Mouse (Mus musculus) heart, adult 9 months (tissue): ENCODE measurements around the gene Tln2.

Experiments
- DNase-seq, 2 experiments: peaks; one replicate each; pipeline ENCODE4 v3.0.0; 2022; ENCODE audit warnings: low spot score in 2 of 2

The Tln2 gene

GRCm38 (mm10) chr9:67213275-67213674, 346.2 kb downstream of the Tln2 start:
- DNase-seq: peak; percentile 45 to 67

GRCm38 (mm10) chr9:67211220-67211619, 348.3 kb downstream of the Tln2 start:
- DNase-seq: no peak

GRCm38 (mm10) chr9:67209451-67209850, 350.1 kb downstream of the Tln2 start:
- DNase-seq: no peak

GRCm38 (mm10) chr9:67208420-67208819, 351.1 kb downstream of the Tln2 start:
- DNase-seq: no peak

- no peak for DNase-seq
Observed at GRCm38 (mm10) chr9:67205175-67205574, 354.3 kb downstream of the Tln2 start.

- no peak for DNase-seq
Observed at GRCm38 (mm10) chr9:67196609-67197008, 362.9 kb downstream of the Tln2 start.

GRCm38 (mm10) chr9:67195306-67195705, 364.2 kb downstream of the Tln2 start:
- no peak for DNase-seq

GRCm38 (mm10) chr9:67191488-67192331, 367.8 kb downstream of the Tln2 start:
- DNase-seq: peak; percentile 63 to 66

GRCm38 (mm10) chr9:67187686-67188085, 371.8 kb downstream of the Tln2 start:
- DNase-seq: peak in 1 of 2 experiments; percentile 21

GRCm38 (mm10) chr9:67187182-67187581, 372.3 kb downstream of the Tln2 start:
- no peak for DNase-seq

- no peak for DNase-seq
Observed at GRCm38 (mm10) chr9:67184556-67184955, 374.9 kb downstream of the Tln2 start.

GRCm38 (mm10) chr9:67183520-67183919, 376.0 kb downstream of the Tln2 start:
- DNase-seq: no peak

- no peak for DNase-seq
Observed at GRCm38 (mm10) chr9:67182006-67182405, 377.5 kb downstream of the Tln2 start.

GRCm38 (mm10) chr9:67178709-67179108, 380.8 kb downstream of the Tln2 start:
- no peak for DNase-seq

- no peak for DNase-seq
Observed at GRCm38 (mm10) chr9:67178203-67178602, 381.3 kb downstream of the Tln2 start.

- no peak for DNase-seq
Observed at GRCm38 (mm10) chr9:67176073-67176472, 383.4 kb downstream of the Tln2 start.

GRCm38 (mm10) chr9:67173816-67174215, 385.7 kb downstream of the Tln2 start:
- no peak for DNase-seq

GRCm38 (mm10) chr9:67173154-67173553, 386.3 kb downstream of the Tln2 start:
- DNase-seq: no peak

GRCm38 (mm10) chr9:67171409-67171808, 388.1 kb downstream of the Tln2 start:
- DNase-seq: no peak

GRCm38 (mm10) chr9:67170759-67171158, 388.7 kb downstream of the Tln2 start:
- DNase-seq: peak; percentile 37 to 46

GRCm38 (mm10) chr9:67170047-67170446, 389.5 kb downstream of the Tln2 start:
- DNase-seq: no peak
